Mouse (Mus musculus) right cerebral cortex, postnatal 4 days (tissue): Measurements from ENCODE around the gene Anxa2.

Experiments used
- DNase-seq: peaks from one replicate; pipeline ENCODE4 v3.0.0-alpha.2; 2022

Anxa2 gene

DNA sequence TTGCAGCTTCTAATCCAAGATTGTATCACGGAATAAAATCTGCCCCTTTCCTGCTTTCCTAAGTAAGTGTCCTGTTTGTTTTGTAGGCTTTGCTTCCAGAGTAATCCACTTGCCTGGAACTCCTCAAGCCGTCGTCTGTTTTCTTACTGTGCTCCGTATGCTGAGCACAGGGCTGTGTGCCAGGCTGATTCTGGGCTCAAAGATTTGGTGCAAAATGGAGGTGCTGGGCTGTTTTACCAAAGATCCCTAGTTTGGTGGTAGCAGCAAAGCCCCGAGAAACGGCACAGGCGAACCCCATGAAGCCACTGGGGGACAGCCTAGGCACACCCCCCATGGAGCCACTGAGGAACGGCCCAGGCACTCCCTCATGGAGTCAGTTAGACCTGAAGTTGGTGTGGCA, 60.8 kb downstream of the Anxa2 start:
- DNase-seq: peak; percentile 52

DNA sequence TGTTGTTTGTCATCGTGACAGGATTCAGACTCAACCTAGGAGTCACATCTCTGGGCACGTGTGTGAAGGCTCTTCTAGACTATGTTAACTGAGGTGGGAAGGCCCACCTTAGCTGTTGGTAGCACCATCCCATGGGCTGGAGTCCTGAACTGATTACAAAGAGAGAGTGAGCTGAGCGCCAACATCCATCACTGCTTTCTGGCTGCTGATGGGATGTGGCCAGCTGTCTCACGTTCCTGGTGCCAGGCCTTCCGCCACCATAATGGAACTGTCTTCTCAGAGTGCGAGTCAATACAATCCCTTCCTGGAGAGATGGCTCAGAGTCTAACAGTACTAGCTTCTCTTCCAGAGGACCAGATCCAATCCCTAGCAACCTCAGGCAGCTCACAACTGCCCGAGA, 62.0 kb downstream of the Anxa2 start:
- DNase-seq: no peak

DNA sequence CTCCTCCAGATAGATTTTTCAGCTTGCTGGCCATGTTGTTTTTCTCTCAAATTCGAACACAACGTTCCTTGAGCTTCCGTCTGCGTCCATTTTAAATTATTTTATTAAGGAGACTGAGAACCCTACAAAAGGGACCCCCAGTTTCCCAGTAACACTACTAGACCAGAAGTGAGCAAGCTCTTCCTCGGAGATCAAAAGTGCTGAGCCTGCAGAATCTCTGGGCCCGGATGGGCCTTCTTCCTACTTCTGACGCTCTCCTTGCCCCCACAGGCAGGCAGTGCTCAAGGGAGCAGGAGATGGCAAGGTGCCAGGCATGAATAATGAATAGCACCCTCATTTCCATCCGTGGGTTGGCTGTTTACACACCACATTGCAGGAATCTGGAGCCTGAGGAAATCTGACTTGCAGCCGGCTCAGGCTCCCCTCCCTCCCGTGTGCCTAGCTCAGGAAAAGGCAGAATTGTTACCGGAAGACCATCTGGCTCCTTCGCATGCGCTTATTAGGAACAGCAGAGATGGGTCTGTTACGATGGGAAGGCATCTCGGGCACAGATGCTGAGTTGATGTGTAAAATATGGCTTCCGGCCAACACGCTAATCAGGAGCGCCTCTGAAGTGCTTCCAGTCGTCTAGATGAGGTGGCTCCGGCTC, 64.1 kb downstream of the Anxa2 start:
- DNase-seq: peak; percentile 66
